Mouse (Mus musculus) myocyte (in vitro differentiated cells): Measurements from ENCODE around the gene Sphk2.

ENCODE experiments used
- E2F4 ChIP-seq: IDR thresholded peaks from one replicate; pipeline ENCODE4 v1.6.1; 2011; ENCODE audit warnings: mild to moderate bottlenecking, control low read depth, moderate library complexity; ENCODE audit not compliant: insufficient read depth
- MAX ChIP-seq: IDR thresholded peaks from one replicate; pipeline ENCODE4 v1.6.1; 2011; ENCODE audit warnings: low read depth, mild to moderate bottlenecking, control low read depth
- MYOG ChIP-seq, 3 experiments: IDR thresholded peaks; one replicate each; pipeline ENCODE4 v1.6.1; 2011; ENCODE audit warnings: control low read depth in 2 of 3, low read depth in 2 of 3, mild to moderate bottlenecking in 2 of 3; ENCODE audit not compliant: insufficient read length in 2 of 3, control insufficient read depth in 1 of 3, insufficient read depth in 1 of 3
- POLR2A ChIP-seq: IDR thresholded peaks from one replicate; pipeline ENCODE4 v1.6.1; 2011; ENCODE audit warnings: low read depth, mild to moderate bottlenecking, control low read depth, moderate library complexity; ENCODE audit not compliant: insufficient read length
- SRF ChIP-seq: IDR thresholded peaks from one replicate; pipeline ENCODE4 v1.6.1; 2011; ENCODE audit warnings: low read depth; ENCODE audit not compliant: control insufficient read depth, insufficient read length
- TCF12 ChIP-seq: IDR thresholded peaks from one replicate; pipeline ENCODE4 v1.6.1; 2011; ENCODE audit warnings: mild to moderate bottlenecking, control low read depth; ENCODE audit not compliant: poor library complexity, insufficient read depth, severe bottlenecking
- TCF3 ChIP-seq: IDR thresholded peaks from one replicate; pipeline ENCODE4 v1.6.1; 2011; ENCODE audit warnings: low read depth, control low read depth; ENCODE audit not compliant: insufficient read length

DNA sequence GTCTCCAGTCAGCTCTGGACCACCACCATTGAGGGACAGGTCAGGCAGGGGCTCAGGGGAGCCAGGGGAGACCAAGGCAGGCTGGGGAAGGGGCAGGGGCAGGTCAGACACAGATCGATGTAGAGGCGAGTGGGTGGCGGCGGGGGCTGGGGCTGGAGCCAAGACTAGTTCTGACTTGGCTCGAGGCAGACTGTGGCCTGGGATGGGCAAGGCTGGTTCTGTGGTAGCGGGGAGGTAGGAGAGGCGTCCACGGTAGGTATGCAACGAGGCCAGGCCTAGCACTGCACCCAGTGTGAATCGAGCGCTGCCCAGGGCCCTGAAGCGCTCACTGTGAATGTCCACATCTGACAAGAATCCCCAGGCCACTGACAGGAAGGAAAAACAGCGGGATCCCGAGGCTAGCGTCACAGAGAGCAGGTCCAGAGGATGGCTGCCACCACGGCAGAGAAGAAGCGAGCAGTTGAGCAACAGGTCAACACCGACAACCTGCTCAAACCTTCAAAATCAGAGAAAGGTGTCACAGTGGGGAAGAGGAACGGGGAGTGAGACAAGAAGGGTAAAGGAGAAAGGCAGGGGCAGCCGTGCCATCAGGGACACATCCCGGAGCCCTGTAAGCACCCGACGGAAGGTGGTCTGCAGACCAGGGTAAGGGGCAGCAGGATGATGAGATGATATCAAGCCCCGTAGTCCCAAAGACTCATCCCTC lies 6.3 kb downstream of the Sphk2 start:
- TF ChIP-seq MYOG (IDR thresholded peaks at IDR 0.05; ENCODE audit: control insufficient read depth in 1 of 3, insufficient read depth in 1 of 3, insufficient read length in 2 of 3, low read depth in 2 of 3) (no peak), TCF12 (no peak), MAX (no peak), POLR2A (peak; percentile 25), E2F4 (no peak), TCF3 (no peak), SRF (no peak)
